Mouse (Mus musculus) neural tube, embryonic 11.5 days (tissue): ENCODE results near the gene Olfr1043. TPM values are rescaled to one million over a fixed set of nuclear protein-coding genes. Genes with fewer than 3 reads are reported as not detected.

Experiments used
- ATAC-seq: fragments of 200-750 bp; cut with Nextera tagmentation; 2 replicates; pipeline ENCODE4 v1.8.0; 2017; ENCODE audit warnings: moderate number of reproducible peaks, mild to moderate bottlenecking, moderate TSS enrichment, moderate library complexity; ENCODE audit not compliant: insufficient read depth, low FRiP score, low TSS enrichment
- DNase-seq: peaks from one replicate; pipeline ENCODE4 v3.0.0-alpha.2; 2015; ENCODE audit warnings: low spot score
- H3K27ac ChIP-seq: fragments of 300-500 bp; sonication (generic); 2 replicates; pipeline ENCODE4 v1.5.1; 2014; ENCODE audit warnings: low read depth, mild to moderate bottlenecking, low read length
- H3K27me3 ChIP-seq: fragments of 300-500 bp; sonication (generic); 2 replicates; pipeline ENCODE4 v1.6.1; 2014; ENCODE audit warnings: mild to moderate bottlenecking, low read length, mixed read lengths; ENCODE audit not compliant: control insufficient read depth, insufficient read depth
- H3K36me3 ChIP-seq: fragments of 300-500 bp; sonication (generic); 2 replicates; pipeline ENCODE4 v1.6.1; 2014; ENCODE audit warnings: mild to moderate bottlenecking, low read length, moderate library complexity, mixed read lengths; ENCODE audit not compliant: control insufficient read depth, insufficient read depth
- H3K4me1 ChIP-seq: fragments of 300-500 bp; sonication (generic); 2 replicates; pipeline ENCODE4 v1.6.1; 2014; ENCODE audit warnings: low read length, mixed read lengths; ENCODE audit not compliant: control insufficient read depth, insufficient read depth
- H3K4me2 ChIP-seq: fragments of 300-500 bp; sonication (generic); 2 replicates; pipeline ENCODE4 v1.6.1; 2014; ENCODE audit warnings: low read depth, mild to moderate bottlenecking, moderate library complexity
- H3K4me3 ChIP-seq: fragments of 300-500 bp; sonication (generic); 2 replicates; pipeline ENCODE4 v1.5.1; 2014; ENCODE audit warnings: low read depth, low read length
- H3K9ac ChIP-seq: fragments of 300-500 bp; sonication (generic); 2 replicates; pipeline ENCODE4 v1.6.1; 2014; ENCODE audit warnings: mild to moderate bottlenecking, low read length
- H3K9me3 ChIP-seq: fragments of 300-500 bp; sonication (generic); 2 replicates; pipeline ENCODE4 v1.6.1; 2016; ENCODE audit warnings: low read length; ENCODE audit not compliant: control insufficient read depth
- WGBS: fragments of 180-500 bp; shearing (Covaris S2); extraction: QIAGEN DNeasy Blood & Tissue Kit; methylation state at CpG from one replicate; pipeline ENCODE4 v1.1.7; 2014; 5-methylcytosine and 5-hydroxymethylcytosine counted together
- polyA plus RNA-seq: library from polyadenylated mRNA; unstranded; fragments of >200 nt; fragmentation: Nextera tagmentation; extraction: Ambion mirVana; gene quantifications from 2 replicates; pipeline ENCODE4 v1.2.1, GENCODE M21; 2014

Olfr1043 gene
- polyA plus RNA-seq, 1 experiment from 2014 or later: not detected

DNA sequence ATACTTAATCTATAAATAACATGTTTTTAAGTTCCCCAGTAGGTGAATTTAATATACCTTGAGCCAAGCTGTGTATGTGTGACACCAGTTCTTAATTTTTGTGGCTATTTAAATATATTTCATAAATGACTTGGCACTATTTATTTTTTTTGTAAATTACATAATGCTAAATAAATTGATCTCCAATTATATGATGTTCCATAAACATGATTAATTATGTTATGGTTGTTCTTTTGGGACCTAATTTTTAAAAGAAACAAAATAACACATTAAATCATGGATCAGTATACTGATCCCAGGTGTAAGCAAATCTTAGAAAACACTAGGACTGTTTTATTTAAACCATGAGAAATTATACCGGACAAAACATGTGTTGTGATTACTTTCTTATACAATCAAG lies 31.5 kb downstream of the Olfr1043 start, which contains the start of gene Olfr1039:
TSS of gene Olfr1039 (minus strand) at position 101 of the 400 bp plus-strand sequence.
- Histone ChIP-seq H3K9me3 (no peaks in the 10 kb centered on the region), H3K9ac (no peak within 1 kb of the TSS), H3K4me1 (no peaks in the 10 kb centered on the region), H3K27me3 (no peaks in the 10 kb centered on the region), H3K36me3 (no peaks in the 10 kb centered on the region), H3K27ac (no peak within 1 kb of the TSS), H3K4me2 (no peak within 1 kb of the TSS), H3K4me3 (no peak within 1 kb of the TSS)
- 91% methylated on average over 1 of the region's 1 CpGs for WGBS
- ATAC-seq (no peak), DNase-seq (no peak)

Other genes with a start within 250 kb of the Olfr1043 start
- gene Olfr1026, start 246.0 kb downstream of the Olfr1043 start, polyA plus RNA-seq: not detected in 2 replicates
- gene Olfr1028, start 217.1 kb downstream of the Olfr1043 start, polyA plus RNA-seq: not detected in 2 replicates
- gene Olfr1029, start 193.6 kb downstream of the Olfr1043 start, polyA plus RNA-seq: not detected in 2 replicates
- gene Olfr1030, start 188.2 kb downstream of the Olfr1043 start, polyA plus RNA-seq: not detected in 2 replicates
- not detected in 2 replicates for gene Olfr1031, start 177.2 kb downstream of the Olfr1043 start, polyA plus RNA-seq
- not detected in 2 replicates for gene Olfr1032, start 162.0 kb downstream of the Olfr1043 start, polyA plus RNA-seq
- not detected in 2 replicates for gene Olfr1033, start 146.9 kb downstream of the Olfr1043 start, polyA plus RNA-seq
- not detected in 2 replicates for gene Olfr1034, start 121.7 kb downstream of the Olfr1043 start, polyA plus RNA-seq
- gene Olfr1036, start 93.5 kb downstream of the Olfr1043 start, polyA plus RNA-seq: not detected in 2 replicates
- not detected in 2 replicates for gene Olfr1037, start 80.1 kb downstream of the Olfr1043 start, polyA plus RNA-seq
- gene Olfr1039, start 31.6 kb downstream of the Olfr1043 start, polyA plus RNA-seq: not detected in 2 replicates
- gene Olfr1040, start 20.8 kb downstream of the Olfr1043 start, polyA plus RNA-seq: not detected in 2 replicates
- not detected in 2 replicates for gene Olfr1042, start 5.7 kb downstream of the Olfr1043 start, polyA plus RNA-seq
- not detected in 2 replicates for gene Olfr1044, start 10.3 kb upstream of the Olfr1043 start, polyA plus RNA-seq
- not detected in 2 replicates for gene Olfr52, start 18.2 kb upstream of the Olfr1043 start, polyA plus RNA-seq
- not detected in 2 replicates for gene Olfr1045, start 35.5 kb upstream of the Olfr1043 start, polyA plus RNA-seq
- not detected in 2 replicates for gene Olfr1046, start 51.8 kb upstream of the Olfr1043 start, polyA plus RNA-seq
- gene Olfr1047, start 63.9 kb upstream of the Olfr1043 start, polyA plus RNA-seq: not detected in 2 replicates
- gene Olfr1048, start 72.8 kb upstream of the Olfr1043 start, polyA plus RNA-seq: not detected in 2 replicates
- gene Olfr1049, start 90.8 kb upstream of the Olfr1043 start, polyA plus RNA-seq: not detected in 2 replicates
- gene Olfr1051, start 111.6 kb upstream of the Olfr1043 start, polyA plus RNA-seq: not detected in 2 replicates
- not detected in 2 replicates for gene Olfr1052, start 124.9 kb upstream of the Olfr1043 start, polyA plus RNA-seq
- gene Olfr1053, start 147.8 kb upstream of the Olfr1043 start, polyA plus RNA-seq: not detected in 2 replicates
- not detected in 2 replicates for gene Olfr1054, start 167.9 kb upstream of the Olfr1043 start, polyA plus RNA-seq
- gene Olfr1055, start 182.8 kb upstream of the Olfr1043 start, polyA plus RNA-seq: not detected in 2 replicates
- gene Olfr1056, start 194.9 kb upstream of the Olfr1043 start, polyA plus RNA-seq: not detected in 2 replicates
- gene Olfr1057, start 210.9 kb upstream of the Olfr1043 start, polyA plus RNA-seq: not detected in 2 replicates
- not detected in 2 replicates for gene Olfr1058, start 221.0 kb upstream of the Olfr1043 start, polyA plus RNA-seq
- gene Olfr1061, start 246.5 kb upstream of the Olfr1043 start, polyA plus RNA-seq: not detected in 2 replicates